Comparison of ENCODE assay signal across 16 mouse cellular contexts in genomic region chr9:55279114-55279825, GRCm38 (mm10). TPM values are rescaled to one million over a fixed set of nuclear protein-coding genes. Genes with fewer than 3 reads are reported as not detected.
"Had no signal": no experiment of that assay in that cellular context is flagged by ENCODE, and none has a peak within 500 bp of the region (broad histone marks: within the 10 kb centered on the region; RNA-seq: fewer than 3 reads in every experiment).

No protein-coding gene starts in this region.

- H3K36me3 ChIP-seq: liver, embryonic 15.5 days; midbrain, embryonic 13.5 days; midbrain, embryonic 15.5 days; neural tube, embryonic 12.5 days had no signal

- DNase-seq: lung, adult 18-20 months; lung, embryonic 14.5 days; lung, postnatal 10 days; lung, postnatal 4 days; right cerebral cortex, postnatal 14 days; thymus, adult 18-20 months; thymus, postnatal 25 days; thymus, postnatal 4 days had no signal

- H3K27ac ChIP-seq: liver, embryonic 15.5 days; midbrain, embryonic 13.5 days; midbrain, embryonic 15.5 days; neural tube, embryonic 12.5 days had no signal

- H3K4me2 ChIP-seq: liver, embryonic 15.5 days; lung, embryonic 14.5 days; midbrain, embryonic 11.5 days; midbrain, embryonic 13.5 days; midbrain, embryonic 15.5 days; neural tube, embryonic 12.5 days had no signal

- ATAC-seq: midbrain, embryonic 13.5 days; midbrain, embryonic 15.5 days had no signal

- H3K4me1 ChIP-seq: midbrain, embryonic 13.5 days; midbrain, embryonic 15.5 days; neural tube, embryonic 12.5 days had no signal

- H3K9ac ChIP-seq: liver, embryonic 15.5 days; lung, embryonic 14.5 days; midbrain, embryonic 13.5 days; midbrain, embryonic 15.5 days; neural tube, embryonic 12.5 days had no signal

- H3K27me3 ChIP-seq: midbrain, embryonic 15.5 days; neural tube, embryonic 12.5 days had no signal

- H3K9me3 ChIP-seq: liver, embryonic 15.5 days; midbrain, embryonic 13.5 days; midbrain, embryonic 15.5 days; neural tube, embryonic 12.5 days had no signal

- H3K4me3 ChIP-seq: liver, embryonic 15.5 days; midbrain, embryonic 13.5 days; midbrain, embryonic 15.5 days; neural tube, embryonic 12.5 days had no signal

RNA-seq across cellular contexts. Expression of gene Nrg4, which starts 47.4 kb away (rescaled TPM):
- total RNA-seq: midbrain, postnatal 0 days had no signal

RNA-seq across cellular contexts. Expression of gene Tmem266, which starts 47.4 kb away (rescaled TPM):
- total RNA-seq: megakaryocyte, adult 5-6 weeks; monocyte, adult 5-6 weeks had no signal
- polyA plus RNA-seq: liver, embryonic 15.5 days had no signal
